Mouse (Mus musculus) MEL (cell line): ENCODE results near the gene Cbfa2t2. TPM values are rescaled to one million over a fixed set of nuclear protein-coding genes. Genes with fewer than 3 reads are reported as not detected.

ENCODE experiments used
- DNase-seq: peaks from one replicate; pipeline ENCODE4 v3.0.0; 2011; ENCODE audit warnings: low read depth, low spot score
- H3K27ac ChIP-seq: 2 replicates; pipeline ENCODE4 v1.5.1; 2012; ENCODE audit warnings: low read depth, mild to moderate bottlenecking, control low read depth, low read length, moderate library complexity; ENCODE audit not compliant: control insufficient read depth
- H3K27me3 ChIP-seq, 2 experiments: fragments of 150-350 bp in 1 of 2; sonication (generic) in 1 of 2; 2 replicates each; pipeline ENCODE4 v1.6.1; 2012; ENCODE audit warnings: low read length in 2 of 2, mild to moderate bottlenecking in 2 of 2, improper control_type of control experiment in 1 of 2, moderate library complexity in 1 of 2; ENCODE audit not compliant: insufficient read depth in 2 of 2, control insufficient read depth in 1 of 2
- H3K36me3 ChIP-seq, 2 experiments: 2 replicates each; pipeline ENCODE4 v1.6.1; 2012 to 2014; ENCODE audit warnings: low read length in 2 of 2, improper control_type of control experiment in 1 of 2, inconsistent platforms in 1 of 2, mild to moderate bottlenecking in 1 of 2; ENCODE audit not compliant: insufficient read depth in 2 of 2, control insufficient read depth in 1 of 2
- H3K4me1 ChIP-seq, 2 experiments: fragments of 150-350 bp in 1 of 2; sonication (generic) in 1 of 2; 2 replicates each; pipeline ENCODE4 v1.6.1; 2012; ENCODE audit warnings: low read length in 2 of 2, improper control_type of control experiment in 1 of 2, mild to moderate bottlenecking in 1 of 2; ENCODE audit not compliant: insufficient read depth in 2 of 2, control insufficient read depth in 1 of 2
- H3K4me3 ChIP-seq, 2 experiments: fragments of 150-350 bp in 1 of 2; sonication (generic) in 1 of 2; 2 replicates each; pipeline ENCODE4 v1.5.1; 2012; ENCODE audit warnings: low read depth in 2 of 2, low read length in 2 of 2, mild to moderate bottlenecking in 2 of 2, moderate library complexity in 2 of 2, control low read depth in 1 of 2, improper control_type of control experiment in 1 of 2; ENCODE audit not compliant: control insufficient read depth in 1 of 2, insufficient read depth in 1 of 2
- H3K79me2 ChIP-seq: 2 replicates; pipeline ENCODE4 v1.6.1; 2012; ENCODE audit warnings: mild to moderate bottlenecking, low read length, moderate library complexity; ENCODE audit not compliant: control insufficient read depth, poor library complexity, insufficient read depth
- H3K9ac ChIP-seq: 2 replicates; pipeline ENCODE4 v1.6.1; 2012; ENCODE audit warnings: low read depth, mild to moderate bottlenecking, control low read depth, low read length, moderate library complexity; ENCODE audit not compliant: control insufficient read depth, poor library complexity, severe bottlenecking
- H3K9me3 ChIP-seq: fragments of 150-350 bp; sonication (generic); replicated peaks from 2 replicates; pipeline ENCODE4 v1.6.1; 2012; ENCODE audit warnings: mild to moderate bottlenecking, low read length, improper control_type of control experiment, moderate library complexity; ENCODE audit not compliant: insufficient read depth
- BHLHE40 ChIP-seq: IDR thresholded peaks from 2 replicates; pipeline ENCODE4 v1.6.1; 2012; ENCODE audit warnings: low read depth, mild to moderate bottlenecking, inconsistent platforms, low read length, improper control_type of control experiment, borderline replicate concordance
- CHD2 ChIP-seq: IDR thresholded peaks from 2 replicates; pipeline ENCODE4 v1.6.1; 2011; ENCODE audit warnings: low read length, improper control_type of control experiment
- E2F4 ChIP-seq: IDR thresholded peaks from 2 replicates; pipeline ENCODE4 v1.6.1; 2011; ENCODE audit warnings: low read depth, low read length, improper control_type of control experiment, borderline replicate concordance
- EP300 ChIP-seq, 2 experiments: IDR thresholded peaks; 2 replicates each; pipeline ENCODE4 v1.6.1; 2011; ENCODE audit warnings: improper control_type of control experiment in 2 of 2, low read length in 2 of 2, low read depth in 1 of 2, mild to moderate bottlenecking in 1 of 2
- ETS1 ChIP-seq: IDR thresholded peaks from 2 replicates; pipeline ENCODE4 v1.6.1; 2012; ENCODE audit warnings: low read depth, mild to moderate bottlenecking, inconsistent platforms, low read length, improper control_type of control experiment, moderate library complexity
- GABPA ChIP-seq: IDR thresholded peaks from 2 replicates; pipeline ENCODE4 v1.6.1; 2012; ENCODE audit warnings: low read depth, mild to moderate bottlenecking, inconsistent platforms, low read length, improper control_type of control experiment, moderate library complexity
- HCFC1 ChIP-seq: IDR thresholded peaks from 2 replicates; pipeline ENCODE4 v1.6.1; 2012; ENCODE audit warnings: low read depth, mild to moderate bottlenecking, inconsistent platforms, low read length, improper control_type of control experiment, moderate library complexity
- KAT2A ChIP-seq: conservative IDR thresholded peaks from 2 replicates; pipeline ENCODE4 v1.6.1; 2012; ENCODE audit warnings: low read depth, low read length, improper control_type of control experiment, inconsistent platforms
- MAX ChIP-seq: IDR thresholded peaks from 2 replicates; pipeline ENCODE4 v1.6.1; 2011; ENCODE audit warnings: low read length, improper control_type of control experiment
- MAZ ChIP-seq: IDR thresholded peaks from 2 replicates; pipeline ENCODE4 v1.6.1; 2012; ENCODE audit warnings: low read depth, mild to moderate bottlenecking, inconsistent platforms, low read length, improper control_type of control experiment
- MEF2A ChIP-seq: IDR thresholded peaks from 2 replicates; pipeline ENCODE4 v1.6.1; 2014; ENCODE audit warnings: low read depth, mild to moderate bottlenecking, inconsistent platforms, low read length, improper control_type of control experiment; ENCODE audit not compliant: poor library complexity, insufficient replicate concordance, severe bottlenecking; ENCODE audit errors: extremely low read depth
- MXI1 ChIP-seq: IDR thresholded peaks from 2 replicates; pipeline ENCODE4 v1.6.1; 2011; ENCODE audit warnings: mild to moderate bottlenecking, low read depth, low read length, improper control_type of control experiment
- RCOR1 ChIP-seq: IDR thresholded peaks from 2 replicates; pipeline ENCODE4 v1.6.1; 2012; ENCODE audit warnings: low read depth, mild to moderate bottlenecking, inconsistent platforms, low read length, improper control_type of control experiment
- SIN3A ChIP-seq: IDR thresholded peaks from 2 replicates; pipeline ENCODE4 v1.6.1; 2012; ENCODE audit warnings: low read length, improper control_type of control experiment, inconsistent platforms
- TAL1 ChIP-seq: IDR thresholded peaks from 2 replicates; pipeline ENCODE4 v1.6.1; 2012; ENCODE audit warnings: mild to moderate bottlenecking, inconsistent platforms, low read length, moderate library complexity, mixed read lengths
- USF2 ChIP-seq, 2 experiments: IDR thresholded peaks; 2 replicates each; pipeline ENCODE4 v1.6.1; 2011 to 2012; ENCODE audit warnings: improper control_type of control experiment in 2 of 2, low read length in 2 of 2, borderline replicate concordance in 1 of 2, inconsistent platforms in 1 of 2, low read depth in 1 of 2, mild to moderate bottlenecking in 1 of 2; ENCODE audit not compliant: insufficient read depth in 1 of 2
- polyA plus RNA-seq, 2 experiments: library from polyadenylated mRNA; stranded (reverse) in 1 of 2; unstranded in 1 of 2; fragments of >175 nt in 1 of 2; fragments of >200 nt in 1 of 2; gene quantifications; 2 replicates each; pipeline versions ENCODE4 v1.2.1 to v1.2.4; 2012; ENCODE audit warnings: low replicate concordance in 2 of 2, low read depth in 1 of 2; ENCODE audit not compliant: insufficient read length in 2 of 2, insufficient read depth in 1 of 2, missing spikeins in 1 of 2
- total RNA-seq: library from RNA; depleted of rRNA; stranded (reverse); fragments of 300-350 nt; gene quantifications from 2 replicates; pipeline ENCODE4 v1.2.3, GENCODE M21; 2012

Gene Cbfa2t2
- total and polyA plus RNA-seq, 3 experiments: 5.9 to 23.1 TPM; not detected in 1

DNA sequence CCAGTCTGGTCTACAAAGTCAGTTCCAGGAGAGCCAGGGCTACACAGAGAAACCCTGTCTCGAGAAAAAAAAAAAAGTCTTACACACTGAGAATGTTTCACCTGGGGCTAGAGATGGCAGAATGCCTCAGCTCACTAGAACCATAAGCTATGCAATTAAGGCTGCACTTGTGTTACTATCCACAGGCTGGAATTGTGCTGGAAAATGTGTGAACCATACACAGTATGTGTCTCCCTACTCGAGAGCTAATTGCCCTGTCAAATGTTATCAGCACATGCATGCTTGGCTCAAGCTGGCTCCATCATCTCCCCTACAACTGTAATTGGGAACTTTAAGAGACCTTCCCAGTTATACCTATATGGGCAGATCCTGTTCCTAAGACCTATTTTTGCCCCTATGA, 114.7 kb downstream of the Cbfa2t2 start:
- H3K4me1 ChIP-seq: no peaks in the 10 kb centered on the region
- H3K36me3 ChIP-seq: no peaks in the 10 kb centered on the region; a peak in 1 of 4 replicates
- H3K79me2 ChIP-seq: no peaks in the 10 kb centered on the region
- DNase-seq: no peak
- H3K4me3 ChIP-seq: no peak overlapping the region
- no peak for TF ChIP-seq SIN3A
- TF ChIP-seq MEF2A: no peak
- TF ChIP-seq GABPA: no peak
- no peak for TF ChIP-seq MXI1
- TF ChIP-seq MAX: no peak
- H3K9me3 ChIP-seq: no peaks in the 10 kb centered on the region
- no peak overlapping the region for H3K9ac ChIP-seq
- H3K27me3 ChIP-seq: no peaks in the 10 kb centered on the region
- H3K27ac ChIP-seq: no peak overlapping the region

DNA sequence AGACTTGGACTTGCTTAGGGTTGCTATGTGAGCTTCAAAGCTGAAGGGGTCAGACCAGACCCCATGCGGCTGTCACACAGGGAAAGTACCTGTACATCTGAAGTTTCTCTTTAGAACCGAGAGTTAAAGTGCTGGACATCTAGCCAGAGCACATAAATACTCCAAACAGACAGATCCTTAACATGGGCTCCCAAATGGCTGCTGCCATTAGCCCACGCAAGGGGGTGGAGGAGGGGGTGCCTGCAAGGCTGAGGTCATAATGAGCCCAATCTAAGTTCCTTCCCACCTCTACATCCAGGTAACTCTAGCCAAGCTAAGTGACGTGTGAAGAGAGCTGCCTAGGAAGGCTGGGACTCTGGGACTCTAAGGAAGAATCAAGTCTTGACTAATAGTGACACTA, 115.2 kb downstream of the Cbfa2t2 start, which contains the start of gene Actl10:
Gene Actl10 (plus strand): TSS at position 301 of the 400 bp plus-strand sequence.
- Histone ChIP-seq H3K4me1 (no peaks in the 10 kb centered on the region), H3K27ac (no peak within 1 kb of the TSS), H3K9me3 (no peaks in the 10 kb centered on the region), H3K9ac (no peak within 1 kb of the TSS), H3K4me3 (no peak within 1 kb of the TSS), H3K36me3 (no peaks in the 10 kb centered on the region; a peak in 1 of 4 replicates), H3K79me2 (no peaks in the 10 kb centered on the region)
- DNase-seq: no peak
- TF ChIP-seq MAX (no peak), USF2 (IDR thresholded peaks at IDR 0.05; ENCODE audit: borderline replicate concordance in 1 of 2, insufficient read depth in 1 of 2, low read depth in 1 of 2, low read length in 2 of 2) (no peak), BHLHE40 (no peak), HCFC1 (no peak), TAL1 (no peak), MAZ (no peak), RCOR1 (no peak), EP300 (IDR thresholded peaks at IDR 0.05; ENCODE audit: low read depth in 1 of 2, low read length in 2 of 2) (no peak), ETS1 (no peak), CHD2 (no peak), E2F4 (no peak), KAT2A (no peak)
- TF ChIP-seq, all 39 proteins: peak for 0
- no peaks in the 10 kb centered on the region for H3K27me3 ChIP-seq
